Mouse (Mus musculus) embryonic fibroblast, embryonic 13.5 days (primary cell): ENCODE data around the gene Dnajc6.

Experiments used
- CTCF ChIP-seq: IDR thresholded peaks from 2 replicates; pipeline ENCODE4 v1.5.1; 2011; ENCODE audit warnings: mild to moderate bottlenecking, control low read depth, low read length, moderate library complexity, borderline replicate concordance; ENCODE audit not compliant: insufficient read depth
- POLR2A ChIP-seq: IDR thresholded peaks from 2 replicates; pipeline ENCODE4 v1.6.1; 2011; ENCODE audit warnings: low read depth, mild to moderate bottlenecking, control low read depth, low read length, moderate library complexity

DNA sequence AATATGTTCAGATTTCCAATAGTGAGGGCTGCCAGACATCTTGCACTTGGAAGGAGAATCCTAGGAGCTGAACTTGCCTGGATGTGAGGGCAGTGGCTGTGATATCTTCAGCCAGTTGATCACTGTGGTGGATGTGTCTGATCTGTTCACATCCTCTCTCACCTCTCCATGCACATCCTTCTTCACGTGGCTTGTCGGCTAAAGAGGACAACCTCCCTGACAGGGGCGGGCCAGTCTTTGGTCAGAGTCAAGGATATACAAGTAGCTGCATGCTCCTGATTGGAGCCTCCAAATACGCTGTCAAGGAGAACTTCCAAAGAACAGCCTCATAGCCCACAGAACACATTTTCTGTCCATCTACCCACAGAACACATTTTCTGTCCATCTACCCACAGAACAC, 58.6 kb downstream of the Dnajc6 start:
- TF ChIP-seq CTCF (no peak), POLR2A (no peak)
